Mouse (Mus musculus) intestine, embryonic 14.5 days (tissue): ENCODE results near the gene Itih2. TPM values are rescaled to one million over a fixed set of nuclear protein-coding genes. Genes with fewer than 3 reads are reported as not detected.
A peak's percentile ranks its signal among the peaks of the same experiment; 100 is the strongest.

Source experiments
- ATAC-seq: fragments of 200-750 bp; cut with Nextera tagmentation; replicated peaks from 2 replicates; pipeline ENCODE4 v1.8.0; 2017; ENCODE audit warnings: low read depth, moderate number of reproducible peaks, moderate TSS enrichment, moderate library complexity; ENCODE audit not compliant: low FRiP score, low TSS enrichment
- DNase-seq: peaks from one replicate; pipeline ENCODE4 v3.0.0-alpha.2; 2018; ENCODE audit warnings: low spot score
- H3K27ac ChIP-seq: fragments of 300-500 bp; sonication (generic); 2 replicates; pipeline ENCODE4 v1.5.1; 2014; ENCODE audit warnings: low read depth, mild to moderate bottlenecking, control low read depth
- H3K27me3 ChIP-seq: fragments of 300-500 bp; sonication (generic); replicated peaks from 2 replicates; pipeline ENCODE4 v1.6.1; 2014; ENCODE audit warnings: low read length, control low read depth; ENCODE audit not compliant: control insufficient read depth, insufficient read depth
- H3K36me3 ChIP-seq: fragments of 300-500 bp; sonication (generic); 2 replicates; pipeline ENCODE4 v1.6.1; 2014; ENCODE audit warnings: low read length, control low read depth; ENCODE audit not compliant: control insufficient read depth, insufficient read depth
- H3K4me1 ChIP-seq: fragments of 300-500 bp; sonication (generic); replicated peaks from 2 replicates; pipeline ENCODE4 v1.6.1; 2014; ENCODE audit warnings: low read length, control low read depth, mixed read lengths; ENCODE audit not compliant: control insufficient read depth, insufficient read depth
- H3K4me2 ChIP-seq: fragments of 300-500 bp; sonication (generic); 2 replicates; pipeline ENCODE4 v1.6.1; 2014; ENCODE audit warnings: low read length
- H3K4me3 ChIP-seq: fragments of 300-500 bp; sonication (generic); 2 replicates; pipeline ENCODE4 v1.5.1; 2014; ENCODE audit warnings: low read depth, low read length, control low read depth, mixed read lengths
- H3K9ac ChIP-seq: fragments of 300-500 bp; sonication (generic); 2 replicates; pipeline ENCODE4 v1.6.1; 2014; ENCODE audit warnings: mild to moderate bottlenecking, low read length
- H3K9me3 ChIP-seq: fragments of 300-500 bp; sonication (generic); 2 replicates; pipeline ENCODE4 v1.6.1; 2016; ENCODE audit warnings: low read length, control low read depth; ENCODE audit not compliant: control insufficient read depth
- WGBS: fragments of 180-500 bp; shearing (Covaris S2); extraction: QIAGEN DNeasy Blood & Tissue Kit; methylation state at CpG from one replicate; pipeline ENCODE4 v1.1.7; 2014; 5-methylcytosine and 5-hydroxymethylcytosine counted together
- polyA plus RNA-seq: library from polyadenylated mRNA; unstranded; fragments of >200 nt; fragmentation: Nextera tagmentation; extraction: Ambion mirVana; gene quantifications from 2 replicates; pipeline ENCODE4 v1.2.1, GENCODE M21; 2014

Gene Itih2
- polyA plus RNA-seq, 1 experiment from 2014 or later, result 0.27 TPM

- Histone ChIP-seq H3K27me3 (no peaks in the 10 kb centered on the region), H3K36me3 (no peaks in the 10 kb centered on the region), H3K4me1 (no peaks in the 10 kb centered on the region), H3K4me3 (no peak overlapping the region), H3K4me2 (no peak overlapping the region), H3K27ac (no peak overlapping the region), H3K9ac (no peak overlapping the region), H3K9me3 (no peaks in the 10 kb centered on the region)
- WGBS, result 41% methylated on average over 9 of the region's 9 CpGs
- peak; percentile 41; the same call in 1 of the 2 replicates for ATAC-seq
- peak; percentile 81 for DNase-seq
Observed at GRCm38 (mm10) chr2:10098598-10099215, 32.5 kb downstream of the Itih2 start.

DNA sequence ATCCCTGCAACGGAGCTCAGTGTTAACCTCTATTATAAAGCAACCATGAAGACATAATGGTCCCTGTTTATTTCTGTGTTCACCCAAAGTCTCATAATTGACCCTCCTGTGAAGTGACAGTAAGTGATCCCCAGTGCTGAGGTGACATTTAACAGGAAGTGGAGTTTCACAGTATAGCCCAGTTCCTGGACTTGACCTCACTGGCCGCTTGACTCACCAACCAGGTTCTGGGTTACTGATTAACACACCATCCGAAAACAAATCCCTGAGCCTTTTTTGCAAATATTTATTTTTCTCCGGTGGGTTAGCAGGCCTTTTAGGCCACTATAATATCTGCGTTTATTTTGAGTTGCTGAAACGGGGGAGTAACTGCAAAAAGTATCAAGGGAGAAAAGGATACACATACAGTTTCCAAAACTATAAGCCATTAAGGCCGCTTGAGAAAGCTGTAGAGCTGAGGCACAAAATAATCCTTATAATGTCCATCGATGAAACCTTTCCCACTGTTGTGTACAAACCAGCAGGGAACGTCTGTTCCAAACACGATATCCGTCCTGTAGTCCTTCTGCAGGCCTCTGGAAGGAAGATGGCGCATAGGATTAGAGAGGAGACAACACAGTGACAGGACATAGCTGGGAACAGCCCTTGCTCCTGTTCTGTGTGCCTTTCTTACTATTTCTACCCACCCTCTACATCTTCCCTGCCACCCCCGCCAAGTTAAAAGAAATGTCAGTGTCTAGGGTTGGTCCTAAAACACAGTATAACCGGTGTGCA, 36.7 kb downstream of the Itih2 start:
- no peak; the same call in 1 of the 2 replicates for ATAC-seq
- no peak overlapping the region for H3K4me3 ChIP-seq
- no peaks in the 10 kb centered on the region for H3K9me3 ChIP-seq
- no peak overlapping the region for H3K9ac ChIP-seq
- H3K27me3 ChIP-seq, result no peaks in the 10 kb centered on the region
- DNase-seq, result no peak
- H3K27ac ChIP-seq, result no peak overlapping the region
- H3K36me3 ChIP-seq, result peaks cover 39% of the 10 kb centered on the region
- H3K4me2 ChIP-seq, result no peak overlapping the region
- WGBS, result 77% methylated on average over 14 of the region's 14 CpGs
- no peaks in the 10 kb centered on the region for H3K4me1 ChIP-seq

DNA sequence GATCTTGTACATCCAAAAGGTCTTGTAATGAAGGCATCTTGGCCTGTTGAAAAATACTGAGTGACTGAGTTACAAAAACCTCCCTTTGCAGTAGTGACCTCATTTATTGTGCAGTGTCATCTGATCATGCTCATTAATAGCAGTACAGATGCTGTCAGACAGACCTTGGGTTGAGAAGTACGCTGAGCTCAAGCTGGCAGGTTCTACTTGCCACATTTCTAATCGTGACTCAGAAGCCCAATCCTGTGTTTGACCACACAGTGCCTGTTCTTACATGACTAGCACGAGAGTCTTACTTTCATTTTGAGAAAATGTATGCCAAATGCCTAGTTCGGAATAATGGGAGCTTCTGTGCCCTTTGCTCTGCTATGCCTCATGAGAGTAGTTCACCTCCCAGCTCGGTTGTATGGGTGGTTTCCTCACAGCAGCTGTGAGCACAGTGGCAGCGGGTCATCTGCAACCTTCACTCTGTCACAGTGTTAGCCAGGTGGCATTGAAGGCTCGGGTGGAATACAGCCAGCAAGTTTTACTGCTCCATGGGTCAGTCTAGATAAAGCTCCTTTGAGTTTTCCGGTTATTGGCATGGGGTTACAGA, 43.8 kb downstream of the Itih2 start:
- no peak overlapping the region for H3K4me2 ChIP-seq
- H3K9me3 ChIP-seq, result no peaks in the 10 kb centered on the region
- no peak for DNase-seq
- no peak for ATAC-seq
- WGBS, result 89% methylated on average over 8 of the region's 8 CpGs
- H3K4me1 ChIP-seq, result no peaks in the 10 kb centered on the region
- H3K27ac ChIP-seq, result no peak overlapping the region
- H3K27me3 ChIP-seq, result no peaks in the 10 kb centered on the region
- H3K36me3 ChIP-seq, result peaks cover 58% of the 10 kb centered on the region
- H3K9ac ChIP-seq, result no peak overlapping the region
- no peak overlapping the region for H3K4me3 ChIP-seq

DNA sequence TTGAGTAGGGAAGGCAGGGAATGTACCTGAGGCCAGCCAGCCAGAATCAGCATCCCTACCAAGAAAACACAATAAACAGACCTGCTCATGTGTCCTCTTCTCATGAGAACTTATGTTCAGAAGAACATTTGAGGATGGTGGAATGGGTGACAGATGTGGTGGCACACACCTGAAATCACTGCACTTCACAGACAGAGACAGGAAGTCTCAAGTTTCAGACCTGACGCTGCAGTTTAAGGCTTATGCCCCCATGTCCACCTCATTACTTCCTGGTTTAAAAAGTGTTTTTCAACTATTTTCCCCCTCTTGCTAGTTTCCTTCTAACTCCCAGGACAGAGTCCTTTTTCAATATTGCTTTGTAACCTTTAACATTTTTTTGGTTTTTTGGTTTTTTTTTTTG, 48.5 kb downstream of the Itih2 start:
- WGBS, result 75% methylated on average over 1 of the region's 1 CpGs
- DNase-seq, result no peak

GRCm38 (mm10) chr2:10081453-10082080, 49.6 kb downstream of the Itih2 start:
- Histone ChIP-seq H3K4me3 (peak overlapping the region; percentile 98), H3K36me3 (peaks cover 6% of the 10 kb centered on the region), H3K4me2 (peak overlapping the region; percentile 82), H3K4me1 (peaks cover 32% of the 10 kb centered on the region), H3K27ac (no peak overlapping the region), H3K27me3 (no peaks in the 10 kb centered on the region), H3K9ac (peak overlapping the region; percentile 99), H3K9me3 (no peaks in the 10 kb centered on the region)
- DNase-seq (no peak), ATAC-seq (no peak)
- 87% methylated on average over 5 of the region's 5 CpGs for WGBS

More for the DNA sequence above, 48.5 kb downstream of the Itih2 start:
- Histone ChIP-seq H3K27ac (no peak overlapping the region), H3K36me3 (peaks cover 17% of the 10 kb centered on the region), H3K9ac (no peak overlapping the region), H3K27me3 (no peaks in the 10 kb centered on the region), H3K4me1 (peaks cover 25% of the 10 kb centered on the region), H3K9me3 (no peaks in the 10 kb centered on the region), H3K4me2 (no peak overlapping the region), H3K4me3 (no peak overlapping the region)
- ATAC-seq, result no peak

GRCm38 (mm10) chr2:10080310-10081010, 50.7 kb downstream of the Itih2 start, which contains the start of the genes Atp5c1 and Kin:
TSS of gene Atp5c1 (minus strand) at chr2:10080510.
TSS of gene Kin (plus strand) at chr2:10080593.
- peak within 1 kb of the TSS; percentile 89 for H3K27ac ChIP-seq
- H3K4me3 ChIP-seq, result peak within 1 kb of the TSS; percentile 98
- H3K9me3 ChIP-seq, result no peaks in the 10 kb centered on the region
- H3K4me2 ChIP-seq, result peak within 1 kb of the TSS; percentile 82
- WGBS, result under 1% methylated on average over 59 of the region's 61 CpGs
- peaks cover 2% of the 10 kb centered on the region for H3K36me3 ChIP-seq
- H3K9ac ChIP-seq, result peak within 1 kb of the TSS; percentile 99
- ATAC-seq (peak; percentile 95), DNase-seq (peak; percentile 96)
- no peaks in the 10 kb centered on the region for H3K27me3 ChIP-seq
- peaks cover 32% of the 10 kb centered on the region for H3K4me1 ChIP-seq

GRCm38 (mm10) chr2:10079745-10080309, 51.4 kb downstream of the Itih2 start:
- Histone ChIP-seq H3K27ac (peak overlapping the region; percentile 89), H3K9ac (peak overlapping the region; percentile 99), H3K9me3 (no peaks in the 10 kb centered on the region), H3K36me3 (no peaks in the 10 kb centered on the region; the same call in 1 of the 2 replicates), H3K4me3 (peak overlapping the region; percentile 98), H3K4me1 (peaks cover 32% of the 10 kb centered on the region), H3K4me2 (peak overlapping the region; percentile 81), H3K27me3 (no peaks in the 10 kb centered on the region)
- DNase-seq (peak; percentile 84), ATAC-seq (no peak; the same call in 1 of the 2 replicates)
- WGBS, result 0% methylated on average over 28 of the region's 28 CpGs
